Mouse (Mus musculus): ENCODE data around the gene Arhgef2.

GRCm38 (mm10) chr3:88575540-88575939, 30.2 kb upstream of the Arhgef2 start, which contains the start of gene Ssr2:
- TF ChIP-seq CTCF (IDR thresholded peaks at IDR 0.05) = no peak
- TF ChIP-seq EP300 (IDR thresholded peaks at IDR 0.05) = no peak
